Comparison of ENCODE assay signal across 10 mouse cellular contexts in genomic region chr5:104115118-104115517, GRCm38 (mm10). TPM values are rescaled to one million over a fixed set of nuclear protein-coding genes. Genes with fewer than 3 reads are reported as not detected.
DNase-seq lines count a peak whose midpoint lies in the region; ATAC-seq and TF ChIP-seq lines count a peak whose summit lies in the region.
"Had no signal": no experiment of that assay in that cellular context is flagged by ENCODE, and none has a peak within 500 bp of the region (broad histone marks: within the 10 kb centered on the region; RNA-seq: fewer than 3 reads in every experiment).

No protein-coding gene starts in this region.

- no peaks in the 10 kb centered on the region for H3K36me3 ChIP-seq in embryonic facial prominence, embryonic 13.5 days
- no peaks in the 10 kb centered on the region for H3K36me3 ChIP-seq in heart, embryonic 14.5 days (ENCODE audit: control insufficient read depth, insufficient read depth, low read length)
- H3K36me3 ChIP-seq in kidney, postnatal 0 days (ENCODE audit: insufficient read depth, low read length) = no peaks in the 10 kb centered on the region

- DNase-seq in left cerebral cortex, postnatal 4 days = peak; percentile 77
- DNase-seq in left cerebral cortex, adult 11 months (ENCODE audit: low spot score) = no peak
- peak; percentile 81 for DNase-seq in kidney, postnatal 0 days (ENCODE audit: low spot score)
- DNase-seq in lung, postnatal 25 days (ENCODE audit: low spot score) = peak; percentile 89
- no peak for DNase-seq in thymus, postnatal 0 days (ENCODE audit: low spot score)

- peak overlapping the region; percentile 74; the same call in 1 of the 2 replicates for H3K27ac ChIP-seq in embryonic facial prominence, embryonic 13.5 days
- peak overlapping the region; percentile 77 for H3K27ac ChIP-seq in heart, embryonic 14.5 days (replicated peaks in 1 of 2; ENCODE audit: control insufficient read depth in 1 of 2, insufficient read depth in 1 of 2, low read depth in 2 of 2, low read length in 2 of 2)
- peak overlapping the region; percentile 76 for H3K27ac ChIP-seq in kidney, postnatal 0 days

- ATAC-seq in embryonic facial prominence, embryonic 13.5 days (ENCODE audit: insufficient number of reproducible peaks, insufficient read depth, low FRiP score, low TSS enrichment, low read depth) = no peak
- ATAC-seq in heart, embryonic 14.5 days (ENCODE audit: insufficient number of reproducible peaks, insufficient read depth, low FRiP score, low read depth) = peak; percentile 67
- no peak for ATAC-seq in kidney, postnatal 0 days (replicated peaks; ENCODE audit: low FRiP score, low read depth)
- no peak for ATAC-seq in erythroid progenitor cell, adult 5-6 weeks (replicated peaks; ENCODE audit: low FRiP score, poor library complexity, severe bottlenecking)

- no peaks in the 10 kb centered on the region for H3K27me3 ChIP-seq in embryonic facial prominence, embryonic 13.5 days
- H3K27me3 ChIP-seq in heart, embryonic 14.5 days (ENCODE audit: control insufficient read depth, insufficient read depth, low read length) = no peaks in the 10 kb centered on the region
- H3K27me3 ChIP-seq in kidney, postnatal 0 days (ENCODE audit: insufficient read depth, low read length) = no peaks in the 10 kb centered on the region

- H3K9ac ChIP-seq in embryonic facial prominence, embryonic 13.5 days = no peak overlapping the region
- peak overlapping the region; percentile 34 for H3K9ac ChIP-seq in heart, embryonic 14.5 days (ENCODE audit: low read length)
- no peak overlapping the region for H3K9ac ChIP-seq in kidney, postnatal 0 days (ENCODE audit: low read depth, low read length)

- no peak overlapping the region for H3K4me3 ChIP-seq in embryonic facial prominence, embryonic 13.5 days
- H3K4me3 ChIP-seq in heart, embryonic 14.5 days (ENCODE audit: control insufficient read depth in 1 of 2, insufficient read depth in 1 of 2, low read depth in 1 of 2, low read length in 2 of 2) = no peak overlapping the region
- no peak overlapping the region for H3K4me3 ChIP-seq in kidney, postnatal 0 days (replicated peaks; ENCODE audit: low read depth, low read length)
- H3K4me3 ChIP-seq: myocyte had no signal

- peaks cover 40% of the 10 kb centered on the region for H3K4me1 ChIP-seq in embryonic facial prominence, embryonic 13.5 days
- peaks cover 23 to 44% of the 10 kb centered on the region in 2 experiments for H3K4me1 ChIP-seq in heart, embryonic 14.5 days (ENCODE audit: control insufficient read depth in 2 of 2, insufficient read depth in 2 of 2, low read length in 2 of 2)
- H3K4me1 ChIP-seq in kidney, postnatal 0 days (replicated peaks; ENCODE audit: insufficient read depth, low read length) = peaks cover 10% of the 10 kb centered on the region

- H3K9me3 ChIP-seq in embryonic facial prominence, embryonic 13.5 days = no peaks in the 10 kb centered on the region
- no peaks in the 10 kb centered on the region for H3K9me3 ChIP-seq in heart, embryonic 14.5 days (ENCODE audit: control insufficient read depth, low read length)
- no peaks in the 10 kb centered on the region for H3K9me3 ChIP-seq in kidney, postnatal 0 days (replicated peaks; ENCODE audit: low read length)

- H3K4me2 ChIP-seq in embryonic facial prominence, embryonic 13.5 days = 0 out of 2 replicates have a peak overlapping the region, but pooled peaks have one; percentile 2
- H3K4me2 ChIP-seq in heart, embryonic 14.5 days (ENCODE audit: low read length) = peak overlapping the region; percentile 57
- no peak overlapping the region for H3K4me2 ChIP-seq in kidney, postnatal 0 days (ENCODE audit: low read length)

- intact Hi-C loops in left cerebral cortex, postnatal 4 days (cut with DNase I) = no loop called here

- no peak for TF ChIP-seq CTCF in kidney, postnatal 0 days (IDR thresholded peaks at IDR 0.05; ENCODE audit: low read depth)

- WGBS in embryonic facial prominence, embryonic 13.5 days = 56% methylated on average over 14 of the region's 14 CpGs
- 16% methylated on average over 14 of the region's 14 CpGs for WGBS in heart, embryonic 14.5 days
- WGBS in kidney, postnatal 0 days = 61% methylated on average over 14 of the region's 14 CpGs

RNA-seq across cellular contexts. Expression of gene Sparcl1, which starts 1.6 kb away (rescaled TPM):
- 100 to 1,000 TPM; 465 to 498 TPM for total RNA-seq in left cerebral cortex, postnatal 4 days (2021)
- polyA plus RNA-seq in embryonic facial prominence, embryonic 13.5 days (2015; fragmentation: Nextera tagmentation; extraction: Ambion mirVana) = 46.6 and 53.7 TPM in 2 replicates
- polyA plus RNA-seq in heart, embryonic 14.5 days (2014; fragmentation: Nextera tagmentation; extraction: Ambion mirVana) = 77.0 and 85.0 TPM in 2 replicates
- polyA plus RNA-seq in kidney, postnatal 0 days (2015; fragmentation: Nextera tagmentation; extraction: Ambion mirVana) = 67.2 and 77.5 TPM in 2 replicates
- not detected in 2 replicates for total RNA-seq in erythroid progenitor cell, adult 5-6 weeks (2015; ENCODE audit: low replicate concordance)
- not detected in 2 replicates for total RNA-seq in erythroid progenitor cell, adult 5-6 weeks (2017; ENCODE audit: low replicate concordance)
- 34.1 and 35.4 TPM in 2 replicates for polyA plus RNA-seq in thymus, postnatal 0 days (2015; fragmentation: Nextera tagmentation; extraction: Ambion mirVana)

RNA-seq across cellular contexts. Expression of gene Gm17660, which starts 37.7 kb away (rescaled TPM):
- not detected for total RNA-seq in left cerebral cortex, postnatal 4 days (2021)
- not detected in 2 replicates for polyA plus RNA-seq in embryonic facial prominence, embryonic 13.5 days (2015; fragmentation: Nextera tagmentation; extraction: Ambion mirVana)
- polyA plus RNA-seq in heart, embryonic 14.5 days (2014; fragmentation: Nextera tagmentation; extraction: Ambion mirVana) = 0.49 TPM in 1 of 2 replicates, not detected in the other
- not detected in 2 replicates for polyA plus RNA-seq in kidney, postnatal 0 days (2015; fragmentation: Nextera tagmentation; extraction: Ambion mirVana)
- not detected in 2 replicates for total RNA-seq in erythroid progenitor cell, adult 5-6 weeks (2015; ENCODE audit: low replicate concordance)
- total RNA-seq in erythroid progenitor cell, adult 5-6 weeks (2017; ENCODE audit: low replicate concordance) = not detected in 2 replicates
- polyA plus RNA-seq in thymus, postnatal 0 days (2015; fragmentation: Nextera tagmentation; extraction: Ambion mirVana) = not detected in 2 replicates
- polyA plus RNA-seq: frontal cortex, adult 2 months; myocyte had no signal

RNA-seq across cellular contexts. Expression of gene Dspp, which starts 55.4 kb away (rescaled TPM):
- not detected for total RNA-seq in left cerebral cortex, postnatal 4 days (2021)
- polyA plus RNA-seq in embryonic facial prominence, embryonic 13.5 days (2015; fragmentation: Nextera tagmentation; extraction: Ambion mirVana) = 0.04 TPM in 1 of 2 replicates, not detected in the other
- not detected in 2 replicates for polyA plus RNA-seq in heart, embryonic 14.5 days (2014; fragmentation: Nextera tagmentation; extraction: Ambion mirVana)
- not detected in 2 replicates for polyA plus RNA-seq in kidney, postnatal 0 days (2015; fragmentation: Nextera tagmentation; extraction: Ambion mirVana)
- not detected in 2 replicates for total RNA-seq in erythroid progenitor cell, adult 5-6 weeks (2015; ENCODE audit: low replicate concordance)
- not detected in 2 replicates for total RNA-seq in erythroid progenitor cell, adult 5-6 weeks (2017; ENCODE audit: low replicate concordance)
- polyA plus RNA-seq in thymus, postnatal 0 days (2015; fragmentation: Nextera tagmentation; extraction: Ambion mirVana) = not detected in 2 replicates
- polyA plus RNA-seq: myocyte had no signal

Comparison
In these comparisons a context has a peak if more than half of its experiments do, and no peak if none do; other contexts are left out.
1. DNase-seq: peak in left cerebral cortex, postnatal 4 days (single experiment), kidney, postnatal 0 days (single experiment) and lung, postnatal 25 days (single experiment); none in left cerebral cortex, adult 11 months (single experiment) and thymus, postnatal 0 days (single experiment).
2. Peak in every context shown above with its lines, with median percentiles within 50 percentile points of each other: H3K27ac ChIP-seq.